9 mouse cellular contexts compared by ENCODE assay signal in the genomic region with DNA sequence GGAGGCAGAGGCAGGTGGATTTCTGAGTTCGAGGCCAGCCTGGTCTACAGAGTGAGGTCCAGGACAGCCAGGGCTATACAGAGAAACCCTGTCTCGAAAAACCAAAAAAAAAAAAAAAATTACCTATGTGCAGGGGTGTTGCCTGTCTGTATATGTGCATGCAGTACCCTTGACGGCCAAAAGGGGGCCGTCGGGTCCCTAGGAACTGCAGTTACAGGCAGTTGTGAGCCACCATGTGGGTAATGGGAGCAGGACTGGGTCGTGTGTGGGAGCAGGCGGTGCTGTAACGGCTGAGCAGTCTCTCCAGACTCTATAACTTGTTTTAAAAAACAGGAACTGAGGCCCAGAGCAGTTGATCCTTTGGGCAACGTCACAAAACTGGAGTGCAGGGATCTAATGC. TPM values are rescaled to one million over a fixed set of nuclear protein-coding genes. Genes with fewer than 3 reads are reported as not detected.
DNase-seq lines count a peak whose midpoint lies in the region; ATAC-seq and TF ChIP-seq lines count a peak whose summit lies in the region.
"Had no signal": no experiment of that assay in that cellular context is flagged by ENCODE, and none has a peak within 500 bp of the region (broad histone marks: within the 10 kb centered on the region; RNA-seq: fewer than 3 reads in every experiment).

No protein-coding gene starts in this region.

- peaks cover 35% of the 10 kb centered on the region for H3K36me3 ChIP-seq in forebrain, embryonic 13.5 days (ENCODE audit: poor library complexity, severe bottlenecking)
- H3K36me3 ChIP-seq in midbrain, embryonic 13.5 days: peaks cover 34% of the 10 kb centered on the region

- no peak overlapping the region for H3K4me2 ChIP-seq in forebrain, embryonic 13.5 days
- H3K4me2 ChIP-seq in midbrain, embryonic 13.5 days (replicated peaks): no peak overlapping the region
- H3K4me2 ChIP-seq: heart, embryonic 15.5 days had no signal

- H3K4me3 ChIP-seq in cerebellum, adult 2 months (replicated peaks; ENCODE audit: insufficient read depth, low read depth, low read length): no peak overlapping the region
- H3K4me3 ChIP-seq in forebrain, embryonic 13.5 days: no peak overlapping the region
- H3K4me3 ChIP-seq in midbrain, embryonic 13.5 days (replicated peaks): no peak overlapping the region
- H3K4me3 ChIP-seq: heart, embryonic 15.5 days had no signal

- TF ChIP-seq POLR2A in cerebellum, adult 2 months (IDR thresholded peaks at IDR 0.05; ENCODE audit: borderline replicate concordance, insufficient read depth, low read length): no peak

- H3K27me3 ChIP-seq in cerebellum, adult 2 months (ENCODE audit: control insufficient read depth, insufficient read depth, low read length): no peaks in the 10 kb centered on the region
- H3K27me3 ChIP-seq in forebrain, embryonic 13.5 days: no peaks in the 10 kb centered on the region
- 0 out of 2 replicates have a peak, but pooled peaks cover 2% of the 10 kb centered on the region for H3K27me3 ChIP-seq in midbrain, embryonic 13.5 days

- WGBS in cerebellum, adult 2 months: 14% methylated on average over 9 of the region's 9 CpGs
- 22% methylated on average over 9 of the region's 9 CpGs for WGBS in forebrain, embryonic 13.5 days
- WGBS in midbrain, embryonic 13.5 days: 19% methylated on average over 9 of the region's 9 CpGs

- no peak for ATAC-seq in forebrain, embryonic 13.5 days
- ATAC-seq in midbrain, embryonic 13.5 days: no peak

- H3K9ac ChIP-seq in forebrain, embryonic 13.5 days: no peak overlapping the region
- no peak overlapping the region for H3K9ac ChIP-seq in midbrain, embryonic 13.5 days (replicated peaks)
- H3K9ac ChIP-seq: heart, embryonic 15.5 days had no signal

- H3K4me1 ChIP-seq in cerebellum, adult 2 months (ENCODE audit: control insufficient read depth, insufficient read depth, low read length): peaks cover 5% of the 10 kb centered on the region; the same call in 1 of the 2 replicates
- H3K4me1 ChIP-seq in forebrain, embryonic 13.5 days: peaks cover 37% of the 10 kb centered on the region
- H3K4me1 ChIP-seq in midbrain, embryonic 13.5 days (replicated peaks): peaks cover 42% of the 10 kb centered on the region

- H3K27ac ChIP-seq in cerebellum, adult 2 months (ENCODE audit: insufficient read depth, low read length): no peak overlapping the region
- peak overlapping the region; percentile 74; the same call in 1 of the 2 replicates for H3K27ac ChIP-seq in forebrain, embryonic 13.5 days
- peak overlapping the region; percentile 83 for H3K27ac ChIP-seq in midbrain, embryonic 13.5 days
- H3K27ac ChIP-seq: heart, embryonic 15.5 days had no signal

- peak; percentile 58; the same call in 1 of the 2 replicates for TF ChIP-seq CTCF in cerebellum, adult 2 months (IDR thresholded peaks at IDR 0.05; ENCODE audit: borderline replicate concordance, insufficient read depth, low read depth, low read length)

- H3K9me3 ChIP-seq in forebrain, embryonic 13.5 days (replicated peaks): no peaks in the 10 kb centered on the region
- no peaks in the 10 kb centered on the region for H3K9me3 ChIP-seq in midbrain, embryonic 13.5 days
- H3K9me3 ChIP-seq: heart, embryonic 15.5 days had no signal

- DNase-seq in cerebellum, adult 2 months: peak in 1 of 2 experiments; percentile 50
- DNase-seq in cerebellum, adult 11 months: no peak
- peak; percentile 63 for DNase-seq in right cerebral cortex, postnatal 25 days
- DNase-seq in right cerebral cortex, postnatal 36 days (ENCODE audit: low spot score in 2 of 2): no peak
- DNase-seq in adrenal gland, postnatal 25 days: no peak
- no peak for DNase-seq in adrenal gland, adult 2 months

RNA-seq across cellular contexts. Expression of gene Celf5, which starts 1.5 kb away (rescaled TPM):
- polyA plus RNA-seq in cerebellum, adult 2 months (2012; rRNA removed): 57.3 and 60.6 TPM in 2 replicates
- 48.8 and 57.4 TPM in 2 replicates for polyA plus RNA-seq in forebrain, embryonic 13.5 days (2015; fragmentation: Nextera tagmentation; extraction: Ambion mirVana)
- polyA plus RNA-seq in midbrain, embryonic 13.5 days (2015; fragmentation: Nextera tagmentation; extraction: Ambion mirVana): 75.5 and 79.4 TPM in 2 replicates
- total RNA-seq in adrenal gland, postnatal 25 days (2021): 0.43 and 1.2 TPM in 2 replicates
- under 1 TPM; 0.55 to 0.78 TPM for total RNA-seq in adrenal gland, adult 2 months (2021)
- 1.4 and 2.2 TPM in 2 replicates for polyA plus RNA-seq in adrenal gland, adult 2 months (2012; rRNA removed)

RNA-seq across cellular contexts. Expression of gene Ncln, which starts 12.2 kb away (rescaled TPM):
- 112 and 116 TPM in 2 replicates for polyA plus RNA-seq in cerebellum, adult 2 months (2012; rRNA removed)
- 56.8 and 60.9 TPM in 2 replicates for polyA plus RNA-seq in forebrain, embryonic 13.5 days (2015; fragmentation: Nextera tagmentation; extraction: Ambion mirVana)
- polyA plus RNA-seq in midbrain, embryonic 13.5 days (2015; fragmentation: Nextera tagmentation; extraction: Ambion mirVana): 57.1 and 58.2 TPM in 2 replicates
- total RNA-seq in adrenal gland, postnatal 25 days (2021): 120 and 128 TPM in 2 replicates
- 100 to 1,000 TPM; 111 to 123 TPM for total RNA-seq in adrenal gland, adult 2 months (2021)
- polyA plus RNA-seq in adrenal gland, adult 2 months (2012; rRNA removed): 562 and 856 TPM in 2 replicates

RNA-seq across cellular contexts. Expression of gene S1pr4, which starts 15.9 kb away (rescaled TPM):
- polyA plus RNA-seq in cerebellum, adult 2 months (2012; rRNA removed): 0.67 and 1.1 TPM in 2 replicates
- 0.52 and 0.53 TPM in 2 replicates for polyA plus RNA-seq in forebrain, embryonic 13.5 days (2015; fragmentation: Nextera tagmentation; extraction: Ambion mirVana)
- 0.64 and 0.77 TPM in 2 replicates for polyA plus RNA-seq in midbrain, embryonic 13.5 days (2015; fragmentation: Nextera tagmentation; extraction: Ambion mirVana)
- 0.85 and 1.4 TPM in 2 replicates for total RNA-seq in adrenal gland, postnatal 25 days (2021)
- 1 to 10 TPM in 1 of 2 experiments, under 1 TPM in 1; 0.98 to 1.6 TPM for total RNA-seq in adrenal gland, adult 2 months (2021)
- 3.5 and 3.6 TPM in 2 replicates for polyA plus RNA-seq in adrenal gland, adult 2 months (2012; rRNA removed)

RNA-seq across cellular contexts. Expression of gene Nfic, which starts 28.5 kb away (rescaled TPM):
- 103 and 108 TPM in 2 replicates for polyA plus RNA-seq in cerebellum, adult 2 months (2012; rRNA removed)
- 18.5 and 25.2 TPM in 2 replicates for polyA plus RNA-seq in forebrain, embryonic 13.5 days (2015; fragmentation: Nextera tagmentation; extraction: Ambion mirVana)
- 13.1 and 15.2 TPM in 2 replicates for polyA plus RNA-seq in midbrain, embryonic 13.5 days (2015; fragmentation: Nextera tagmentation; extraction: Ambion mirVana)
- total RNA-seq in adrenal gland, postnatal 25 days (2021): 100 and 129 TPM in 2 replicates
- total RNA-seq in adrenal gland, adult 2 months (2021): 100 to 1,000 TPM in 1 of 2 experiments, 10 to 100 TPM in 1; 80.8 to 126 TPM
- 142 and 171 TPM in 2 replicates for polyA plus RNA-seq in adrenal gland, adult 2 months (2012; rRNA removed)

RNA-seq across cellular contexts. Expression of gene Gna15, which starts 40.0 kb away (rescaled TPM):
- 1.3 and 1.4 TPM in 2 replicates for polyA plus RNA-seq in cerebellum, adult 2 months (2012; rRNA removed)
- polyA plus RNA-seq in forebrain, embryonic 13.5 days (2015; fragmentation: Nextera tagmentation; extraction: Ambion mirVana): 0.48 and 0.57 TPM in 2 replicates
- 0.94 and 1.0 TPM in 2 replicates for polyA plus RNA-seq in midbrain, embryonic 13.5 days (2015; fragmentation: Nextera tagmentation; extraction: Ambion mirVana)
- total RNA-seq in adrenal gland, postnatal 25 days (2021): 0.61 TPM in 1 of 2 replicates, not detected in the other
- total RNA-seq in adrenal gland, adult 2 months (2021): 1 to 10 TPM; 1.1 to 2.2 TPM
- polyA plus RNA-seq in adrenal gland, adult 2 months (2012; rRNA removed): 1.4 and 1.9 TPM in 2 replicates

Comparison
In these comparisons a context has a peak if more than half of its experiments do, and no peak if none do; other contexts are left out.
1. RNA of gene Celf5, which starts 1.5 kb away (polyA plus RNA-seq): 75.5 to 79.4 TPM in midbrain, embryonic 13.5 days, 57.3 to 60.6 TPM in cerebellum, adult 2 months and 48.8 to 57.4 TPM in forebrain, embryonic 13.5 days; 1.4 to 2.2 TPM in adrenal gland, adult 2 months; every median in the first group is over 10 times any median in the second.